Mouse (Mus musculus): ENCODE measurements around the gene Rpl22. TPM values are rescaled to one million over a fixed set of nuclear protein-coding genes. Genes with fewer than 3 reads are reported as not detected.

Rpl22 gene
- polyA plus RNA-seq, 1 experiment from 2014 or later: 372 TPM

DNA sequence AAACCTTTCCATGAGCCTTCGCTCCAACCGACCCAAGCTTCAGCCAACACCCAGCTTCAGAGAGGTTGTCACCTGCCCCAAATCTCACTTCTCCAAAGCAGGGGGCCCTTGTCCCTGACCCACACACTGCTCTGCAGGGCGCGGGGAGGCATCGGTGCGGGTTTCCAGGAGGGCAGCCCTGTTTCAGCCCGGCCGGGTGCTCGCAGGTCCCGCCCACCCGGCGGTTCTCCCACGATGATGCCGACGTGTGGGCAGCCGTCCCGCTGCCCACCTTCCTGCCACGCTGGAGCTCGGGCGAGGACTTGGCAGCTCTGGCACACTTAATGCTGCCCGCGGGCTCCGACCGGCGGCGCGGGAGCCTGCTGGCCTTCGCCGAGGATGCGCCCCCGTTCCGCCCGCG, 42.8 kb upstream of the Rpl22 start:
- DNase-seq (ENCODE audit: low spot score): no peak
- Histone ChIP-seq H3K9ac (ENCODE audit: low read length) (no peak overlapping the region), H3K36me3 (ENCODE audit: control insufficient read depth, insufficient read depth, low read length) (no peaks in the 10 kb centered on the region), H3K27me3 (ENCODE audit: control insufficient read depth, insufficient read depth, low read length) (peaks cover 15% of the 10 kb centered on the region; the same call in 1 of the 2 replicates), H3K4me1 (replicated peaks; ENCODE audit: control insufficient read depth, insufficient read depth) (no peaks in the 10 kb centered on the region), H3K4me2 (replicated peaks; ENCODE audit: low read depth) (peak overlapping the region; percentile 42), H3K4me3 (ENCODE audit: low read depth, low read length) (peak overlapping the region; percentile 22), H3K9me3 (ENCODE audit: control insufficient read depth, low read length) (no peaks in the 10 kb centered on the region), H3K27ac (replicated peaks) (no peak overlapping the region)
- ATAC-seq (ENCODE audit: low FRiP score, low TSS enrichment): no peak
- TF ChIP-seq EP300 (optimal IDR thresholded peaks at IDR 0.05) (no peak), CTCF (IDR thresholded peaks at IDR 0.05; ENCODE audit: low read depth) (no peak)
- WGBS: 19% methylated on average over 34 of the region's 34 CpGs

DNA sequence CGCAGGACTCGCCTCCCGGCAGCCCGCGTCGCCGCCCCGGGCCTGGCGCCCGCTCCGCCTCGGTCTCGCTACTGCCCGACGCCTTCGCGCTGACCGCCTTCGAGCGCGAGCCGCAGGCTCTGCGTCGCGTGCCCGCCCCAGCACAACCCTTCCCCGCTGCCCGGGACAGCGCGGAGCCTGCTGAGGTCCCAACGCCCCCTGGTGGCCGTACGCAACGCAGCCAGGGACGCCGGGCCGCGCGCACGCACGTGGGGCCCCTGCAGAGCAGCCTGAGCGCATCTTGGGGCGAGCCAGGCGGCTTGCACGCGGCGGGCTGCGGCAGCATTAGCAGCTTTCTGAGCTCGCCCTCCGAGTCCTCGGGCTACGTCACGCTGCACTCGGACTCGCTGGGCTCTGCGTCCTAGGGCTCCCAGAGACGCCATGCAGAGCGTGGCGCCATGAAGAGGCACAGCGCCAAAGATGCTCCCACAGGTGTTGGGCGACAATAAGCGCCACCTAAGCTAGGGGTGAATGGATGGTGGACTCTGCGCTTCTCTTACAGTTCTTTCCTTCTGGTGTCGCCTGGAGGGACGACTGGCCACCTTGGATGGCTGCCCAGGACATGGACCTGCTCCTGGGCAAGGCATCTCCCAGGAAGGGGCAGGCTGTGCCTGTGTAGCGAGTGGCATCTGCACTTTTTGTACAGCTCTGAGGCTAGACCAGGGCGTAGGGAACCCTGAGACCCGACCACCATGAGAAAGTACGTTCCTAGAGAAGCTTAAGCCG, 42.2 kb upstream of the Rpl22 start:
- DNase-seq (ENCODE audit: low spot score) (peak; percentile 90), ATAC-seq (ENCODE audit: low FRiP score, low TSS enrichment) (peak; percentile 84)
- TF ChIP-seq EP300 (optimal IDR thresholded peaks at IDR 0.05): no peak
- TF ChIP-seq CTCF (IDR thresholded peaks at IDR 0.05; ENCODE audit: low read depth): peak; percentile 90
- H3K9me3 ChIP-seq (ENCODE audit: control insufficient read depth, low read length): no peaks in the 10 kb centered on the region
- H3K27me3 ChIP-seq (ENCODE audit: control insufficient read depth, insufficient read depth, low read length): peaks cover 15% of the 10 kb centered on the region; the same call in 1 of the 2 replicates
- H3K9ac ChIP-seq (ENCODE audit: low read length): no peak overlapping the region
- H3K4me3 ChIP-seq (ENCODE audit: low read depth, low read length): peak overlapping the region; percentile 22
- H3K4me2 ChIP-seq (replicated peaks; ENCODE audit: low read depth): peak overlapping the region; percentile 42
- WGBS: 6% methylated on average over 70 of the region's 70 CpGs
- no peak overlapping the region for H3K27ac ChIP-seq (replicated peaks)
- H3K4me1 ChIP-seq (replicated peaks; ENCODE audit: control insufficient read depth, insufficient read depth): no peaks in the 10 kb centered on the region
- H3K36me3 ChIP-seq (ENCODE audit: control insufficient read depth, insufficient read depth, low read length): no peaks in the 10 kb centered on the region

DNA sequence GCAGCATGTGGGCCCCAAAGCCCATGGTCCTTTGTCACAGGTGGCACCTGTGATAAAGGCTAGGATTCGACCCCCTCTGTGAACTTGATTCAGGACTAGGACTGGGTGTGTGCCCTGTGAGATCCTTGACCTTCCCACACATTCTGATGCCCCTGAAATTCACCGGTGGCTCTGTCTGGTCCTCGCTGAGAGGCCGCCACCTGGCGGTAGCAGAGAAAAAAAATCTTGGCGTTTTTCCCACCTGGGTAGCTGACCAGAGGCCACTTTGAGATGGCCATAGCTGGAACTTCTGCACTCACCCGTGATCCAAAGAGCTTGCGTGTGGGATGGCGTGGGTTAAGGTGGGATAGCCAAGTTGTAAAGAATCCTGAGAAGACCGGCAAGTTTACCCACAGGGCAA, 40.0 kb upstream of the Rpl22 start:
- no peak overlapping the region for H3K4me2 ChIP-seq (replicated peaks; ENCODE audit: low read depth)
- no peak overlapping the region for H3K27ac ChIP-seq (replicated peaks)
- no peak overlapping the region for H3K9ac ChIP-seq (ENCODE audit: low read length)
- no peaks in the 10 kb centered on the region; the same call in 1 of the 2 replicates for H3K4me1 ChIP-seq (replicated peaks; ENCODE audit: control insufficient read depth, insufficient read depth)
- ATAC-seq (ENCODE audit: low FRiP score, low TSS enrichment) (no peak), DNase-seq (ENCODE audit: low spot score) (peak; percentile 54)
- no peaks in the 10 kb centered on the region for H3K36me3 ChIP-seq (ENCODE audit: control insufficient read depth, insufficient read depth, low read length)
- TF ChIP-seq CTCF (IDR thresholded peaks at IDR 0.05; ENCODE audit: low read depth) (peak; percentile 79), EP300 (optimal IDR thresholded peaks at IDR 0.05) (no peak)
- peaks cover 19% of the 10 kb centered on the region; the same call in 1 of the 2 replicates for H3K27me3 ChIP-seq (ENCODE audit: control insufficient read depth, insufficient read depth, low read length)
- H3K4me3 ChIP-seq (ENCODE audit: low read depth, low read length): no peak overlapping the region
- WGBS: 3% methylated on average over 10 of the region's 10 CpGs
- H3K9me3 ChIP-seq (ENCODE audit: control insufficient read depth, low read length): no peaks in the 10 kb centered on the region

DNA sequence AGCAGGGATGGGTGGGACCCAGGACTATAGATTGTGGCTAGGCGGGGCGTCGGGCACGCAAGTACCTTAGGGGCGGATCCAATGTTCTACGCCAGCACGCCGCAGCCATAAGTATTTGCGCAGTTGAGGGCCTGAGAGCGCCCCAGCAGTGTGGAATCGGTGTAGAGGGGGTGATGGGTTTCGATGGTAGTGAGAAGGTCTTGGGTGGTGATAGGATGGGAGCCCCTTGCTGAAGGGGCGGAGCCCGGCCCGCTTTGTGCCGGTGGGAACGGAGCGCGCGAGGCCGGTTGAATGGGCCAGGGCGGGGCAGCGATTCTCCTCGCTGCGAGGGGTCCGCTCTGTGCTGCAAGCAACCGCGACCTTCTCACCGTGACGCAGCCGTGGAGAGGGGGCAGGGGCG, 39.4 kb upstream of the Rpl22 start:
- TF ChIP-seq EP300 (optimal IDR thresholded peaks at IDR 0.05): no peak
- Histone ChIP-seq H3K4me1 (replicated peaks; ENCODE audit: control insufficient read depth, insufficient read depth) (no peaks in the 10 kb centered on the region; the same call in 1 of the 2 replicates), H3K9ac (ENCODE audit: low read length) (no peak overlapping the region), H3K27me3 (ENCODE audit: control insufficient read depth, insufficient read depth, low read length) (peaks cover 25% of the 10 kb centered on the region; the same call in 1 of the 2 replicates), H3K9me3 (ENCODE audit: control insufficient read depth, low read length) (no peaks in the 10 kb centered on the region), H3K4me2 (replicated peaks; ENCODE audit: low read depth) (peak overlapping the region; percentile 34), H3K27ac (replicated peaks) (no peak overlapping the region), H3K4me3 (ENCODE audit: low read depth, low read length) (0 out of 2 replicates have a peak overlapping the region, but pooled peaks have one; percentile 6), H3K36me3 (ENCODE audit: control insufficient read depth, insufficient read depth, low read length) (no peaks in the 10 kb centered on the region)
- no peak for ATAC-seq (ENCODE audit: low FRiP score, low TSS enrichment)
- 3% methylated on average over 30 of the region's 32 CpGs for WGBS
- DNase-seq (ENCODE audit: low spot score): no peak

DNA sequence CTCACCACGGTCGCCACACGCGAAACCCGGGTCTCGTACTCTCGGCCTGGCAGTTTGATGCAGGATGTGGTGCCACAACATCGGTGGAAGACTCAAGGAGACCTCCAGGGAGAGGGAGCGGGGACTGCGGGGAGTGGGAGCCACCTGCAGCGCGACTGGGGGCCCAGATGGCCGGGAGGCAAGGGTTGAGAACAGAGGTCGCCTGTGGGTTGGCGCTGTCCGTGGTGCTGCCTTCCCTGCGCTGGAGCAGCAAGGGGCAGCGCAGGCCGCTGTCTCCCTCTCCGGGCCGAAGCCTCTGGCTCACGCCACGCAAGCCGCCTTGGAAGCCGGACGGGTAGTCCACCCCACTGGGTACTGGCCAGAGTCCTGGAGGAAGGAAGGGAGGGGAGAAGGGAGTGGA, 38.7 kb upstream of the Rpl22 start:
- peak; percentile 71 for DNase-seq (ENCODE audit: low spot score)
- H3K9ac ChIP-seq (ENCODE audit: low read length): no peak overlapping the region
- no peaks in the 10 kb centered on the region for H3K9me3 ChIP-seq (ENCODE audit: control insufficient read depth, low read length)
- TF ChIP-seq CTCF (IDR thresholded peaks at IDR 0.05; ENCODE audit: low read depth) (no peak), EP300 (optimal IDR thresholded peaks at IDR 0.05) (no peak)
- WGBS: 6% methylated on average over 25 of the region's 26 CpGs
- no peak overlapping the region for H3K4me3 ChIP-seq (ENCODE audit: low read depth, low read length)
- no peaks in the 10 kb centered on the region for H3K36me3 ChIP-seq (ENCODE audit: control insufficient read depth, insufficient read depth, low read length)
- H3K4me2 ChIP-seq (replicated peaks; ENCODE audit: low read depth): no peak overlapping the region
- no peak overlapping the region for H3K27ac ChIP-seq (replicated peaks)
- H3K4me1 ChIP-seq (replicated peaks; ENCODE audit: control insufficient read depth, insufficient read depth): no peaks in the 10 kb centered on the region; the same call in 1 of the 2 replicates
- H3K27me3 ChIP-seq (ENCODE audit: control insufficient read depth, insufficient read depth, low read length): peaks cover 25% of the 10 kb centered on the region; the same call in 1 of the 2 replicates
- ATAC-seq (ENCODE audit: low FRiP score, low TSS enrichment): no peak
